Mouse (Mus musculus) cerebral cortex, adult 2 months (tissue): ENCODE data around the gene Pde7b.

ENCODE experiments used
- WGBS: fragments of 180-500 bp; shearing (Covaris S2); methylation state at CpG from one replicate; pipeline ENCODE4 v1.1.7; 2018; 5-methylcytosine and 5-hydroxymethylcytosine counted together

Pde7b gene

GRCm38 (mm10) chr10:20654187-20654586 lies 70.7 kb downstream of the Pde7b start:
- 72% methylated on average over 6 of the region's 6 CpGs for WGBS

GRCm38 (mm10) chr10:20653299-20653698 lies 71.6 kb downstream of the Pde7b start:
- WGBS: 83% methylated on average over 3 of the region's 3 CpGs

GRCm38 (mm10) chr10:20636381-20636780 lies 88.5 kb downstream of the Pde7b start:
- WGBS: 84% methylated on average over 8 of the region's 8 CpGs

- 95% methylated on average over 1 of the region's 1 CpGs for WGBS
These were observed 91.8 kb downstream of the Pde7b start for GRCm38 (mm10) chr10:20633085-20633415.

- 62% methylated on average over 14 of the region's 14 CpGs for WGBS
These were observed 92.4 kb downstream of the Pde7b start for GRCm38 (mm10) chr10:20632256-20633084.

- WGBS: 46% methylated on average over 7 of the region's 7 CpGs
These were observed 94.8 kb downstream of the Pde7b start for GRCm38 (mm10) chr10:20630122-20630521.

GRCm38 (mm10) chr10:20625702-20626375 lies 99.0 kb downstream of the Pde7b start:
- WGBS: 88% methylated on average over 16 of the region's 16 CpGs

GRCm38 (mm10) chr10:20621661-20622454 lies 103.0 kb downstream of the Pde7b start:
- 85% methylated on average over 8 of the region's 8 CpGs for WGBS

- 51% methylated on average over 2 of the region's 2 CpGs for WGBS
These were observed 118.9 kb downstream of the Pde7b start for GRCm38 (mm10) chr10:20606007-20606406.

GRCm38 (mm10) chr10:20595107-20595810 lies 129.6 kb downstream of the Pde7b start:
- 79% methylated on average over 5 of the region's 5 CpGs for WGBS

GRCm38 (mm10) chr10:20594015-20594414 lies 130.9 kb downstream of the Pde7b start:
- WGBS: 64% methylated on average over 5 of the region's 5 CpGs

- 51% methylated on average over 7 of the region's 7 CpGs for WGBS
These were observed 134.8 kb downstream of the Pde7b start for GRCm38 (mm10) chr10:20590100-20590499.

- 43% methylated on average over 4 of the region's 4 CpGs for WGBS
These were observed 138.9 kb downstream of the Pde7b start for GRCm38 (mm10) chr10:20585959-20586358.

- 97% methylated on average over 11 of the region's 11 CpGs for WGBS
These were observed 149.9 kb downstream of the Pde7b start for GRCm38 (mm10) chr10:20575002-20575401.

GRCm38 (mm10) chr10:20574414-20574813 lies 150.5 kb downstream of the Pde7b start:
- 98% methylated on average over 1 of the region's 1 CpGs for WGBS

- WGBS: 70% methylated on average over 2 of the region's 2 CpGs
These were observed 153.4 kb downstream of the Pde7b start for GRCm38 (mm10) chr10:20571521-20571920.

- 57% methylated on average over 6 of the region's 6 CpGs for WGBS
These were observed 156.2 kb downstream of the Pde7b start for GRCm38 (mm10) chr10:20568630-20569029.

- 98% methylated on average over 5 of the region's 5 CpGs for WGBS
These were observed 157.1 kb downstream of the Pde7b start for GRCm38 (mm10) chr10:20567684-20568236.

GRCm38 (mm10) chr10:20556477-20556876 lies 168.4 kb downstream of the Pde7b start:
- WGBS: 76% methylated on average over 7 of the region's 7 CpGs

GRCm38 (mm10) chr10:20550771-20551170 lies 174.1 kb downstream of the Pde7b start:
- 58% methylated on average over 3 of the region's 3 CpGs for WGBS

GRCm38 (mm10) chr10:20550161-20550560 lies 174.7 kb downstream of the Pde7b start:
- 84% methylated on average over 5 of the region's 5 CpGs for WGBS
